Mouse (Mus musculus): ENCODE measurements at regions not wholly inside any gene's neighbourhood (a gene's known extent, or its start where the extent isn't known, plus 50 kb on each side); places are given as distances from the start of the nearest gene placed in this dataset.

DNA sequence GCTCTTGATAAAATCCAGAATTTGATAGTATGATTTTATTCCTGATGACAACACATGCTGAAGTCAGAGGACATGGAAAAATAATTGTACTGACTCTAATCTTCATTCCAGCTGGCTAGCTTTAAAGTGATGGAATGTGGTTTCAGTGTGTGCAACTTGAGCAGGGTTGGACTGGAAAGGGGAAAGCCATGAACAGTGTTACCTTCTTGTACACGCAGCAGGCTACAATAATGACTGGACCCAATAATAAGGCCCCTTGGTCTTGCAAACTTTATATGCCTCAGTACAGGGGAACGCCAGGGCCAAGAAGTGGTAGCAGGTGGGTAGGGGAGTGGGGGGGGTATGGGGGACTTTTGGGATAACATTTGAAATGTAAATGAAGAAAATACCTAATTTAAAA lies 90.8 kb upstream of the B430305J03Rik start:
- TF ChIP-seq POLR2A (IDR thresholded peaks at IDR 0.05; ENCODE audit: control insufficient read depth in 1 of 2, insufficient read depth in 1 of 2, low read depth in 1 of 2, low read length in 2 of 2, poor library complexity in 1 of 2) (no peak), CTCF (IDR thresholded peaks at IDR 0.05 in 2 of 3, conservative IDR thresholded peaks at IDR 0.05 in 1 of 3; ENCODE audit: control insufficient read depth in 1 of 3, insufficient read depth in 1 of 3, low read depth in 2 of 3, low read length in 3 of 3, poor library complexity in 1 of 3, severe bottlenecking in 1 of 3) (no peak), ETS1 (IDR thresholded peaks at IDR 0.05; ENCODE audit: low read depth, low read length) (no peak), GATA1 (IDR thresholded peaks at IDR 0.05; ENCODE audit: low read depth, low read length) (no peak), ELF1 (IDR thresholded peaks at IDR 0.05; ENCODE audit: low read depth, low read length) (no peak), POLR2AphosphoS2 (IDR thresholded peaks at IDR 0.05; ENCODE audit: low read length) (no peak), TBP (IDR thresholded peaks at IDR 0.05; ENCODE audit: low read depth, low read length) (no peak), CHD1 (IDR thresholded peaks at IDR 0.05; ENCODE audit: low read depth, low read length) (no peak), ZC3H11A (IDR thresholded peaks at IDR 0.05; ENCODE audit: low read depth, low read length) (no peak)
- Histone ChIP-seq H3K9ac (ENCODE audit: control insufficient read depth, low read depth, low read length, poor library complexity, severe bottlenecking) (no peak overlapping the region), H3K9me3 (replicated peaks; ENCODE audit: insufficient read depth, low read length) (no peaks in the 10 kb centered on the region), H3K4me1 (ENCODE audit: control insufficient read depth in 1 of 2, insufficient read depth in 2 of 2, low read length in 2 of 2) (no peaks in the 10 kb centered on the region), H3K4me3 (ENCODE audit: control insufficient read depth in 1 of 2, insufficient read depth in 1 of 2, low read depth in 2 of 2, low read length in 2 of 2) (no peak overlapping the region), H3K27ac (ENCODE audit: control insufficient read depth, low read depth, low read length) (no peak overlapping the region), H3K79me2 (ENCODE audit: control insufficient read depth, insufficient read depth, low read length, poor library complexity) (no peaks in the 10 kb centered on the region), H3K36me3 (ENCODE audit: control insufficient read depth in 1 of 2, insufficient read depth in 2 of 2, low read length in 2 of 2) (no peaks in the 10 kb centered on the region), H3K27me3 (ENCODE audit: control insufficient read depth in 1 of 2, insufficient read depth in 2 of 2, low read length in 2 of 2) (no peaks in the 10 kb centered on the region)
- no peak for DNase-seq (ENCODE audit: low read depth, low spot score)

DNA sequence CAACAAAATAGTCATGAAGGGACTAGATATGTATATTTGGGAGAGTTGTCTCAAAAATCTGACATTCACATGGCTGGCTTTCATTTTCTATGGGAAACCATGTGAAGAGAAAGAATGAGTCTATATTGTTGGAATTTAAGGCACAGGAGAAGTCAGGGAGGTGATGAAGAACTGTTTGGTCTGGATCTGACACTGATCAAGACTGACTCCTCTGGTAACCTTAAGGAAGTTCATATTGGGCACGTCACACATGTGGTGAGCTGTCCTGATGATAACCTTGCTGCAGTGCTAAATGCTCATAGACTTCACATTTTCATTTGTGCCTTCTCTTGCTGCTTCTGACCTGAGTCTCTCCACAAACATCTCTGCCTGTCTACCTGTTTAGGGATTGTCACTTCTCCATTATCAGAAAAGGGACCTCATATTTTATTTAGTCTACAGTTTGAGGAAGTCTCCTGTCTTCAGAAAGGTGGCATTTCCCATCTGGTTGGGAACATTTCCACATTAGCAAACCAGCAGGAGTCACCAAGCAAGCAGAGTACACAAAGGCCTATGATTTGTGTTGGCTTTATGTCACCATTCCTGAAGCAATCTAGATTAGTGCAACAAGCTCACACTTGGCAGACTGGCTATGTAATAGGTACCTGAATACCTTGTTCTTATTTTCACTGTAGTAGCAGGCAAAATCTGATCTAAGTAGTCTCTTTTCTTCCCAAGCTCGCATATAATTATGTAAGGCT lies 76.4 kb upstream of the B430305J03Rik start:
- no peak overlapping the region for H3K9ac ChIP-seq (ENCODE audit: control insufficient read depth, low read depth, low read length, poor library complexity, severe bottlenecking)
- no peak overlapping the region for H3K27ac ChIP-seq (ENCODE audit: control insufficient read depth, low read depth, low read length)
- TF ChIP-seq TBP (IDR thresholded peaks at IDR 0.05; ENCODE audit: low read depth, low read length) (0 out of 2 replicates have a peak, but pooled peaks have one; percentile 17), TAL1 (IDR thresholded peaks at IDR 0.05; ENCODE audit: low read length) (no peak), SMC3 (IDR thresholded peaks at IDR 0.05; ENCODE audit: low read depth, low read length) (no peak)
- no peaks in the 10 kb centered on the region for H3K9me3 ChIP-seq (replicated peaks; ENCODE audit: insufficient read depth, low read length)
- no peaks in the 10 kb centered on the region for H3K36me3 ChIP-seq (ENCODE audit: control insufficient read depth in 1 of 2, insufficient read depth in 2 of 2, low read length in 2 of 2)
- H3K4me3 ChIP-seq (ENCODE audit: control insufficient read depth in 1 of 2, insufficient read depth in 1 of 2, low read depth in 2 of 2, low read length in 2 of 2) = no peak overlapping the region
- H3K27me3 ChIP-seq (ENCODE audit: control insufficient read depth in 1 of 2, insufficient read depth in 2 of 2, low read length in 2 of 2) = no peaks in the 10 kb centered on the region
- no peak for DNase-seq (ENCODE audit: low read depth, low spot score)
- no peaks in the 10 kb centered on the region for H3K4me1 ChIP-seq (ENCODE audit: control insufficient read depth in 1 of 2, insufficient read depth in 2 of 2, low read length in 2 of 2)
- no peaks in the 10 kb centered on the region for H3K79me2 ChIP-seq (ENCODE audit: control insufficient read depth, insufficient read depth, low read length, poor library complexity)

DNA sequence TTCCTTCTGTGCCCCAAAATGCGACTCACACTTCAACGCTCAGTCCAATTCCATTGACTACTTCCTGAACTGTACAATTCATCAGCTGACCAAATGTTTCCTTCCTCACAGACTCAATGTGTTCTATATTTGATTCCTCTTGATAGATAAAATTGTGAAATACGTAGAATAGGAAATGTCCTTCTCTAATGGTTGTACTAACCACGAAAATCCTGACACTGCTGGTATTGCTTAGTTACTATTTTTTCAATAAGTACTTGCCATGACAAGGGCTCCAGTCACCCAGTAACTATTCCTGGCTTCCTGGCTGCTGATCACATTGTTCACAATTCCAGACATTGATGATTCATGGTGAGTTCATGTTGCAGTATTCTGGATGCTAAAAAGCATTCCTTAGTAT lies 75.7 kb upstream of the B430305J03Rik start:
- TF ChIP-seq SMC3 (IDR thresholded peaks at IDR 0.05; ENCODE audit: low read depth, low read length) (no peak), MYC (IDR thresholded peaks at IDR 0.05; ENCODE audit: low read depth, low read length) (no peak), MAZ (IDR thresholded peaks at IDR 0.05; ENCODE audit: low read depth, low read length) (no peak), GATA1 (IDR thresholded peaks at IDR 0.05; ENCODE audit: low read depth, low read length) (no peak), RAD21 (IDR thresholded peaks at IDR 0.05; ENCODE audit: low read depth, low read length) (no peak), USF1 (IDR thresholded peaks at IDR 0.05; ENCODE audit: low read depth, low read length) (no peak), RCOR1 (IDR thresholded peaks at IDR 0.05; ENCODE audit: low read depth, low read length) (no peak), MYB (IDR thresholded peaks at IDR 0.05; ENCODE audit: low read depth, low read length) (no peak), POLR2A (IDR thresholded peaks at IDR 0.05; ENCODE audit: control insufficient read depth in 1 of 2, insufficient read depth in 1 of 2, low read depth in 1 of 2, low read length in 2 of 2, poor library complexity in 1 of 2) (no peak), ETS1 (IDR thresholded peaks at IDR 0.05; ENCODE audit: low read depth, low read length) (no peak), CHD2 (IDR thresholded peaks at IDR 0.05; ENCODE audit: low read length) (no peak), USF2 (IDR thresholded peaks at IDR 0.05; ENCODE audit: borderline replicate concordance in 1 of 2, insufficient read depth in 1 of 2, low read depth in 1 of 2, low read length in 2 of 2) (no peak), TAL1 (IDR thresholded peaks at IDR 0.05; ENCODE audit: low read length) (no peak)
- Histone ChIP-seq H3K4me1 (ENCODE audit: control insufficient read depth in 1 of 2, insufficient read depth in 2 of 2, low read length in 2 of 2) (no peaks in the 10 kb centered on the region), H3K36me3 (ENCODE audit: control insufficient read depth in 1 of 2, insufficient read depth in 2 of 2, low read length in 2 of 2) (no peaks in the 10 kb centered on the region), H3K9ac (ENCODE audit: control insufficient read depth, low read depth, low read length, poor library complexity, severe bottlenecking) (no peak overlapping the region), H3K27me3 (ENCODE audit: control insufficient read depth in 1 of 2, insufficient read depth in 2 of 2, low read length in 2 of 2) (no peaks in the 10 kb centered on the region), H3K4me3 (ENCODE audit: control insufficient read depth in 1 of 2, insufficient read depth in 1 of 2, low read depth in 2 of 2, low read length in 2 of 2) (no peak overlapping the region), H3K79me2 (ENCODE audit: control insufficient read depth, insufficient read depth, low read length, poor library complexity) (no peaks in the 10 kb centered on the region), H3K9me3 (replicated peaks; ENCODE audit: insufficient read depth, low read length) (no peaks in the 10 kb centered on the region), H3K27ac (ENCODE audit: control insufficient read depth, low read depth, low read length) (no peak overlapping the region)
- DNase-seq (ENCODE audit: low read depth, low spot score) = no peak

Data from MEL (cell line).